Mouse (Mus musculus) common myeloid progenitor, adult 5-6 weeks (primary cell): ENCODE measurements around the gene Tusc2. TPM values are rescaled to one million over a fixed set of nuclear protein-coding genes. Genes with fewer than 3 reads are reported as not detected.
A peak's percentile ranks its signal among the peaks of the same experiment; 100 is the strongest.

ENCODE experiments used
- ATAC-seq: replicated peaks from 2 replicates; pipeline ENCODE4 v1.8.0; 2016; ENCODE audit warnings: low read depth, mild to moderate bottlenecking, moderate TSS enrichment, inconsistent platforms; ENCODE audit not compliant: poor library complexity, severe bottlenecking
- total RNA-seq: library from RNA; stranded (forward); fragments of 200-1000, 187-1606 nt; gene quantifications from 2 replicates; pipeline ENCODE4 v1.2.3, GENCODE M21; 2017

Tusc2 gene
- 11.8 and 14.8 TPM in 2 replicates for total RNA-seq

DNA sequence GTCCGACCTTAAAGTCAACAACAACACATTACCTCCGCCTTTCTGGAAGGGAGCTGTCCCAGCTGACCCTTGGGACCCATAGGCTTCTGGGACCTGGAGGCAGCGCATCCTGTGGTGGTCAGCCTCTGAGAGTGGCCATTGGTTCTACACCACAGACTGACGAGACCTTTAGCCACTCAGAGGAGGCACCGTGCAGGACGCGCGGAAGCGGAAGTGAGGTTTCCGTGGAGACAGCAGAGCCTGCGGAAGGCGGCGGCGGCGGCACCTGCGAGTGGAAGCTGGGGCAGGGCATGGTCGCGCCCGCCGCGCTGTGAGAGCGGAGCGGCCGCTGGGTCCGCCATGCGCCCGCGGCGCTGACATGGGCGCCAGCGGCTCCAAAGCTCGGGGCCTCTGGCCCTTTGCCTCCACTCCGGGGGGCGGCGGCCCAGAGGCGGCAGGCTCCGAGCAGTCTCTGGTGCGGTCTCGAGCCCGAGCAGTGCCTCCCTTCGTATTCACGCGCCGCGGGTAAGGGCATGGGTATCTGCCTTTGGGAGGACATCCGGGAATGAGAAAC is at the start of gene Tusc2:
TSS of gene Tusc2 (plus strand) at position 227 of the 553 bp plus-strand sequence.
- ATAC-seq: peak; percentile 96

DNA sequence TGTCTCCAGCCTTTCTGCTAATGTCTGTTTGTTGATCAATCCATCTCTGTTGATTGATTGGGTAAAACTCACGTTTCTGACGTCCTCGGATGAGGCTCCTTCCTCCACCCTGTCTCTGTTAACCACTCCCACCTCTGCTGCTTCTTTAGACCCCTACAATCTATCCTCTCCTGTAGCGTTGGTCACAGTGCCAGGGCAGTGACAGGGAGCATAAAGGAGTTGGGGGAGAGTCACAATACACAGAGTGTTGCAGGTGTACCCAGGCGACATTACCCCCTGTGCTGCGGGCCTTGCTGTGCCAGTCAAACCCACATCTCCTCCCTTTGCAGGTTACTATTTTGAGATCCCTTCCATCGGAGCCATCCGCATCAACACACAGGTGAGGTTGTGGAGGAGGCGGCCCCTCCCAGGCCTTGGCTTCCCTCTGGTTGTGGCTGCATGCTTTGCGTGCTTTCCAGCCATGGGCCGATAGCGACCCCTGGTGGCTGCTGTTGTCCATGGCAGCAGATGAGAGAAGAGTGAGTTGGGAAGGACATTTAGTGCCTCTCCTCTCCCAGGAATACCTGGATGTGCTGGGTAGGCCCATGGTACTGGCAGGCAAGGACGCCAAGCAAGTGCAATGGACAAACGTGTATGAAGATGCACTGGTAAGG is 48.6 kb upstream of the Tusc2 start:
- ATAC-seq: peak; percentile 93

DNA sequence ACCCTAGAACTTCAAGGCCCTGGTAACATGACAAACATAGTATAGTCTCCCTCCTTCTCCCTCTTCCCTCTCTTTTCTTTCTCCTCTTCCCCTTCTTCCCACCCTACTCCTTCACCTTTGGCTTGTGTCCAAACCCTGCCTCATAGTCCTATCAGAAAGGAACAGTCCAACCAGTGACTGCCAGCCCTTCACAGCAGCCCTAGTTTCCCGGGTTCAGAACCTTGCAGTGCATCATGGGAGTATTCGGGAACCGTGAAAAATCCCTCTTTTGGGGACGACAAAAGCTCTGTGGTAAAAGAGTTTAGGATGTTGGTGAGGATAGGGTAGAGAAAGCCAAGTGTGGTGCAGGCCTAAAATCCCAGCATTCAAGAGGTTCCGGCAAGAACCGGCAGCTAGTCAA is 42.7 kb upstream of the Tusc2 start:
- no peak for ATAC-seq

DNA sequence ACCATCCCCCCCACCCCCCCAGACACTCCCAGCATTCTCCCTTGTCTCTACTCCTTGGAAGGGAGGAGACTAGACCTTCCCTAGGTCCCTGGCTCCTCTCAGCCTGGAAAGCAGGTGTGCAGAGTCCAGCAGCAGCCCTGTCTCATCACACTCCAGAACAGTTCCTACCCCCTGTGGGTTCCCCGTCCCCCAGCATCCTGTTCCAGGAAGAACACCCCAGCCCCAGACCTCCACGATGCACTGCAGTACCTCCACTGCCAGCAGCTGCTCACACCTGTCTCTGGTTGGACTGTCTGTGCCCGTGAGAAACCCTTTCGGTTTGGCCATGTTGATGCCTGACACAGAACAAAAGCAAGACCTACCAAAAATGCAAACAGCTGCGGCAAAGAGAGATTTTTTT is 41.9 kb upstream of the Tusc2 start:
- 0 out of 2 replicates have a peak, but pooled peaks have one; percentile 16 for ATAC-seq

DNA sequence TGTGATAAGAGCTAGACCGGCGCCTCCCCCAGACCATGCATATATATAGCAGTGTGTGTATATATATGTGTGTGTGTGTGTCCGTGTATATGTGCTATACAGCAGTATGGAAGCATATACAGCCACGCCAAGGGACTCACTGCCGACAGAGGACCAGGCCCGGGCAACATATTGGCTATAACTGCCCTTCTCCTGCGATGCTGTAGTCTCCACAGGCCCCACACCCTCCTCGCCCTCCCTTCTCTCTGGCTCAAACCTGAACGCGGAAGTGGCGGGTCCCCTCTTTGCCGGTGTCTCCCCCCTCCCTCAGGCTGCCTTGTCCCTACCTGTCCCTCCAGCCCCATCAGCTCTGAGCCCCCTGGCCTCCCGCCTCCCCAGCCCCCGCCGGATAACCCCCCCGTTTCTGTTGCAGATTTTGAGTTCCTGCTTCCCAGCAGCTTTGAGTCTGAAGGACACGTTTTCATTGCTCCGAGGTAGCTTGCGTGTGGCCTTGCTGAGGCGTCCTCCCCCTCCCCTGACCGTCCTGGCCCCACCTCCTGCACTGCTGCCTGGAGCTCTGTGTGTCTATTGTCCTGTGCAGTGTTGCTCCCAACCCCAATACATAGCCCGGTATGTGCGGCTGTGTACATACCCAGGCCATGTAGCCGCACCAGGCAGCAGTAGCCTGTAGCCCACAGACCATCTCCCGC is 41.2 kb upstream of the Tusc2 start:
- peak; percentile 45 for ATAC-seq

DNA sequence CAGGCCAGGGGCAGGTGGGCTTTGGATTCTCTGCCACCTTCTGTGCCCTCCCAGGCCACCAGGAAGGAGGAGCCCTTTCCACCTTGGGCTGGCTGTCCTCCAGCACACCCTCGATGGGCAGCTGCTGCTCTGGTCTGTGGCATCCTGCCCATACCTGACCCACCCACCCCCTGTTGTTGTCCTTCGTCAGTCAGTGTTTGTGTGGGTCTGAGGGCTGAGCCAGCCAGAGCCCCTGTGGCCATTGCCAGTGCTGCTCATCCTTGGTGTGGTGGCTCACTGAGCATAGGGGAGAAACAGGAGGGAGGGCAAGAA is 40.7 kb upstream of the Tusc2 start:
- ATAC-seq: no peak

DNA sequence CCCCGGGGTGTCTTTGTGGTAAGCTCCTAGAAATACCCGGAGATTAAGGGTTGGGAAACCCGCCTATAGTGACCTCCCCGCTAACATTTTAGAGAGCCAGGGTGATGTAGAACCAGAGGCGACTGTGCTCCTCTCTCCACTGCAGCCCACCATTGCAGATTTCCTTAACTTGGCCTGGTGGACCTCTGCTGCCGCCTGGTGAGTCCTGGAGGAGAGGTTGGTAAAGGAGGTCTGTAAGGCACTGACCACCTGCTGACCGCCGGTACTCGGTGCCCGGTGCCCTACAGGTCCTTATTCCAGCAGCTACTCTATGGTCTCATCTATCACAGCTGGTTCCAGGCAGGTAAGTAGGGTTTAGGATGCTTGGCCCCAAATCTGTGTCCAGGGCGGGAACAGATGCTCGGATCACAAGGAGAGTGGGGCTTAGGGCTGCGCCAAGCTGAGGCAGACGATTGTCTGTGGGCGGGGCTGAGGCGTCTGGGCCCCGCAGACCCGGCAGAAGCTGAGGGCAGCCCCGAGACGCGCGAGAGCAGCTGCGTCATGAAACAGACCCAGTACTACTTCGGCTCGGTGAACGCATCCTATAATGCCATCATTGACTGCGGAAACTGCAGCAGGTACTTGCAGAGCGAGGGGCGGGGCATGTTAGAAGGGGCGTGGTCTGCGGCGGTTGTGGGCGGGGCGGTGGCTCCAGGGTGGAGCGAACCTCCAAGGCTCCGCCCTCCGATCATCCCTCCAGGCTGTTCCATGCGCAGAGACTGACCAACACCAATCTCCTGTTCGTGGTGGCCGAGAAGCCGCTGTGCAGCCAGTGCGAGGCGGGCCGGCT is 36.6 kb upstream of the Tusc2 start:
- peak; percentile 71 for ATAC-seq

DNA sequence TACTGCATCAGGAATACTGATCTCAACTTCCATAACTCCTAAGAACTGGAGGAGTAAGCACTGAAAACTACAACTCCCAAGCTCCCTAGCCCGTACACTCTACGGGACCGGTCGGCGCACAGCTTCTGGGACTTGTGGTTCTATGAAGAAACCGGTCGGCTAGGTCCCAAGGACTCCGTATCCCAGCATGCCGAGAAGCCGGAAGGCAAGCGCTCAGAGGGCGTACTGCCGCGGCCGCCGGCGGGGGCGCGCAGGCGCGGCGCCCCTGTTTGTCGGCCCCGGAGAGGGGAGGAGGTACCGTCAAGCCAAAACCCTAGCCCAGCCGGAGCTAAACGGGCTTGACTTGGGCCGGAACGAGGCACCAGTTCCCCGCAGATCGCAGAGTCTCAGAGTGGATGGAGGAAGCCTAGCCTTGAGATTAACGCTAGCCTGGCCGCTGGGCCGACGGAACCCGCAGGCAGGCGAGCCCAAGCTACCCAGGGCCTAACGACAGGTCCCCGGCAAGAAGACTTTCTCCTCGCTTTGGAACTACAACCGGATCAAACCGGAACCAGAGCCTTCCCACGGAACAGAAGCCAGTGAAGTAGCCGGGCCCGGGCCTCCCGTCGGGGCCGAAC is 29.2 kb upstream of the Tusc2 start, which contains the start of gene Tmem115:
TSS of gene Tmem115 (plus strand) at position 155 of the 617 bp plus-strand sequence.
- peak; percentile 95 for ATAC-seq

DNA sequence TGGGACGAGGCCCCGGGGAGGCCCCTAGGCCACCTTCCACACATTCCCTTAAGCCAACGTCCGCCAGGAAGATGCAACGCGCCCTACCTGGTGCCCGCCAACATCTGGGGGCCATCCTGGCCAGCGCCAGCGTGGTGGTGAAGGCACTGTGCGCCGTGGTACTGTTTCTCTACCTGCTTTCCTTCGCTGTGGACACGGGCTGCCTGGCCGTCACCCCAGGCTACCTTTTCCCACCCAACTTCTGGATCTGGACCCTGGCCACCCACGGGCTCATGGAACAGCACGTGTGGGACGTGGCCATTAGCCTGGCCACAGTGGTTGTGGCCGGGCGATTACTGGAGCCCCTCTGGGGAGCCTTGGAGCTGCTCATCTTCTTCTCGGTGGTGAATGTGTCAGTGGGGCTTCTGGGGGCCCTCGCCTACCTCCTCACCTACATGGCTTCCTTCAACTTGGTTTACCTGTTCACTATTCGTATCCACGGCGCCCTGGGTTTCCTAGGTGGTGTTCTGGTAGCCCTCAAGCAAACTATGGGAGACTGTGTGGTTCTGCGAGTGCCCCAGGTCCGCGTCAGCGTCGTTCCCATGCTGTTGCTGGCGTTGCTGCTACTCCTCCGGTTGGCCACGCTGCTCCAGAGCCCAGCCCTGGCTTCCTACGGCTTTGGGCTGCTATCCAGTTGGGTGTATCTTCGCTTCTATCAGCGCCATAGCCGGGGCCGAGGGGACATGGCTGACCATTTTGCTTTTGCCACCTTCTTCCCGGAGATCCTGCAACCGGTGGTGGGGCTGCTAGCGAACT is 28.4 kb upstream of the Tusc2 start:
- ATAC-seq: peak; percentile 52; the same call in 1 of the 2 replicates

DNA sequence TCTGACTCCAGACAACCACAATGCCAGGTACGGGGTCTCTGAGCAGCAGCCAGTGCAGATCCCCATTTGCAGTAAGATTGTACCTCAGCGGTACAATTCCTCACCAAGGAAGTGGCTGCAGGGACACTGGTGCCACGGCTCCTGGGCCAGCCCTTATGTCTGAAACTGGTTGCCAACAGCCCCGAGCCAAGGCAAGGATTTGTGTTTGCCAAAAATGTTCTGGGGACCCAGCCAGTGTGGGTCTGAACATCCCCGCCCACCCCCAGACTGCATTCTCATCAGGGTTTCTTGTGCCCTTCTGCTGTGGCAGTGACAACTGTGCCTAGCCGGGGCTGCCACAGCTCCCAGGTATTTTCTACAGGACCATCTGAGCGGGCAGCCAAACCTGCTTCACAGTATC is 24.8 kb upstream of the Tusc2 start:
- no peak for ATAC-seq

DNA sequence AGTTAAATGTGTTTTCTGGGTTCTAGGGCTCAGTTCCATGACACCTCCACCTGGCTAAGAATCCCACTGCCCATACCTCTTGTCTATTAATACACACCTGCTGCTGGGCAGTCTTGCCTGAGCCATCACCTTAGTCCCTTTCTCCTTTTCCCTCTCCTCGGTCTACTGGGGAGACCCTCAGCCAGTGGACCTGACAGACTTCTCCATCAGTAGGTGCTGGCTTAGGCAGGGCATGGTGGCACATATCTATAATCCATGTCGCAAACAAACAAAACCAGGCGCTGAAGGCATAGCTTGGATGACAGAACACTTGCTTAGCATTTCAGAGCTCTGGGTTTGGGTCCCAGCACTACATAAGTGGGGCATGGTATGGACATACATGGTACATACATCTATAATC is 24.3 kb upstream of the Tusc2 start:
- ATAC-seq: no peak

DNA sequence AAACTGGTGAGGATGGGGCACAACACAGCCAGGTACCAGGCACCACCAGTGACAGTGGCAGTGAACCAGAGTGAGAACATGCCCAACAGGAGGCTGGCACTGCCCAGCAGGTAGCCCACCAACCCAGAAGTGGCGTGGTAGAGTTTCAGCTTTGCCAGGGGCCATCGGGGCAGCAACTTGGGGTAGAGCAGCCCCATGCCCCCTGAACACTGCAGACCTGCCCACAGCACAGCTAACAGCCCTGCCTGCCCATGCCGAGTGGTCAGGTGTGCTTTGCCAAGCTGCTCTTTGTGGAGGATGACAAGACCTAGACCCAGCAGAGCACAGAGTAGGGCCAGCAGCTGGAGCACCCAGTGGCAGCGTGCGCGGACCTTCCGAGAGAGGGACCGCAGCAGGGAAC is 23.1 kb upstream of the Tusc2 start:
- no peak for ATAC-seq

DNA sequence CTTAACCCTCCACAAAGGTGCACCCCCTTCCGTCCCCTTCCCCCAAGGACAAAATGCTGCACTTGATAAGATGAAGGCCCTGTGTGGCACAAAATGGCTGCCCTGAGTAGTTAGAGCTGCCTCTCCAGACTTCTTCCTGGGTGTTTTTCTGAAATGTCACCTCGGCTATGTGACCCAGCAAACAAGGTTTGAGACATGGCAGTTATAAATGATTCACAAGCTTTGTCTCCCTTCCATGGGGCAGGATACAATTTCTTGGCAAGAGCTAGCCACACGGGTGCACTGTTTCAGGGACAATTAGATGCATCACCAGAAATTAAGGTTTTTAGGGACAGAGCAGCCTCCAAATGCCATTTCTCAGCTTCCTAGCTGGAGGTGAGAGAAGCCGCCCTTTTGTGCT is 22.6 kb upstream of the Tusc2 start:
- ATAC-seq: no peak

DNA sequence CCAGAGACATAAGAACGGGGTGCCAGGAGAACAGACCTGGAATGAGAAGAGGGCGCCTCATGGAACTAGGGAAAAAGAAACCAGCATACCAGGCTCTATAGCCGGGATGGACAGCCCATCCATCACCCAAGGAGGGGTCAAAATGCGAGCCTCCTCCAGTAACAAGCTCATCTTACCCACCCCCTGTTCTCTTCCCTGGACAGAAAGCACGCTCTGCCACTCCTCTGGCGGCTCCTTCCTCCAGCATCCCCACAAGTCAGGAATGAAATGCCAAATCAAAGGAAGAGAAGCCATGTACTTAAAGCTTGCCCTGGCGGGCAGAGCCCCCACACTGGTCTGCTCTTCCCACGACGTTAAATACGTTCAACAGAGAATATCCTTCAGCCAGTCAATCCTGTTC is 22.1 kb upstream of the Tusc2 start:
- no peak for ATAC-seq

DNA sequence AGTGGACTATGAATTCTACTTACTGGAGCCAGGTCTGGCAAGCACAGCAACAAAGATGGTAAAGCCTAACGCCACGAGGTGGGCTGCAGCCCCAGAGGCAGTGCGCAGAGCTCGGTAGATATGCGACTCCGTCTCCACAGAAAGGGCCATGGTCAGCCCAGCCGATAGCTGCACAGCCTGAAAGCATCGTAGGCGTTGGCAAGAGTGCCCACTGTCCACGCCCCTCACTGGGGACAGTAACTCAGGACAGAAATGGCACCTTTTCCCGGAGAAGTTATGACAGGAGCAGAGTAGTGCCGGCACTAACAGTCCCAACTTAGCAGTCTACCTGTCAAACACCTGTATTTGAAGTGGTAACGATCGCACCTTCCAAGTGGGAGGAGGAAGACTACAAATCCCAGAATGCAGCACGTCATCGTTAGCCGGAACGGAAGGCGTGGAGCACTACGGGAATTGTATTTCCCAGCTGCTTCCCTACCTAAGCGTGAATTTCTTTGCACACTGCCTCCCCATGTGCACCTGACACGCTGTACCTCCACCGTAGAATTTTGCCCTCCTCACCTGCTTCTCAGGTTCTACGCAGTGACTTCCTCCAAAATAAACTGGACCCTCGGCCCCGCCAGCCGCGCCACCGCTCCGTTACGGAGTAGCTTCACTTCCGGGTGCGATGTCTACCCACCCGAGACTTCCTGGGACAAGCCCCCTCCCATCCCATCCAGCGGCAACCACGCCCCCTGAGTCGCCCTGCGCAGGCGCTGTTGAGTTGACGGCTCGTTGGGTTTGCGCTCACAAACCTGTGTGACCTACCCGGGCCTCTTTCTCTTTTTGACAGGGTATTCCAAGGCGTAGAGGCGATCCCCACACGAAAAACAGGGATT is 21.3 kb upstream of the Tusc2 start, which contains the start of the genes Cyb561d2 and Nprl2:
TSS of gene Cyb561d2 (minus strand) at position 720 of the 878 bp plus-strand sequence.
TSS of gene Nprl2 (plus strand) at position 753 of the 878 bp plus-strand sequence.
- ATAC-seq: peak; percentile 83

DNA sequence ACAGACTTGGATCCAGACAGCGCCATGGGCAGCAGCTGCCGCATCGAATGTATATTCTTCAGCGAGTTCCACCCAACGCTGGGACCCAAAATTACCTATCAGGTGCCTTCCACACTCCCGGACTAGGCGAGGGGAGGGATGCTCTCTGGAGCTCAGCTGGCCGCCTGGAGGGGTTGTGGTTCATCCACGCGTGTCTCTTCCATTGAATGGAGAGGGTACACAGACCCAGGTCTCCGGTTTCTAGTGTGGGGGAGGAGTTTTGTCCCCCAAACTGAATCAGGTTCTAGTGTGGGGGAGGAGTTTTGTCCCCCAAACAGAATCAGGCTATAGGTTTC is 20.7 kb upstream of the Tusc2 start:
- 0 out of 2 replicates have a peak, but pooled peaks have one; percentile 1 for ATAC-seq

DNA sequence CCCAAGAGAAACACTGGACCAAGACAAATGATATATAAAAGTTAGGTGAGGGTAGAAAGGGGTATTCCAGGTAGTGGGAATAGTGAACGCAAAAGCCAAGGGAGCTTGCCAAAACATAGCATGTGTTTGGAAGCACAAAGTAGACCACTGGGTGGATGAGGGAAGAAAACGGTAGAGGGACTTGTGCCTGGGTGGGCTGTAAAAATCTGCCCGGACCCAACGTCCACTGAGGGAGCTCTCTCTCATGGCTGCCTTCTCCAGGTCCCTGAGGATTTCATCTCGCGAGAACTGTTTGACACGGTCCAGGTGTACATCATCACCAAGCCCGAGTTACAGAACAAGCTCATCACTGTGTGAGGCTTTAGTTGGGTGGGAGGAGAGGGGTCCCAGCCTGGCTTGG is 20.3 kb upstream of the Tusc2 start:
- ATAC-seq: no peak

DNA sequence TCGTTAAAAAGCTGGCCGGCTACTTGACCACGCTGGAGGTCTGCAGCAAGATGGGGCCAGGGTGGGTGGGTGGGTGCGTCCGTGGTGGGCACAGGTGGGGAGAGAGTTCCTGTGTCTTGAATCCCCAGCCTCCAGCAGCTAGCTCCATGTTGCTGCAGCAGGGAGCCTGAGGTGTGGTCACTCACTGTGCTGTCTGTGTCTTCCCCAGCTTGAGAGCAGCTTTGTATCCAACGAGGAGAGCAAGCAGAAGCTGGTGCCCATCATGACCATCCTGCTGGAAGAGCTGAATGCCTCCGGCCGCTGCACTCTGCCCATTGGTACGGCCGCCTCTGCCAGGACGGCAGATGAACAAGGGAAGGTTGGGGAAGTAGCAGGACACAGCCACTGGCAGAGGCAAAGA is 19.8 kb upstream of the Tusc2 start:
- ATAC-seq: no peak
